Comparison of ENCODE assay signal across 22 mouse cellular contexts in the genomic region with DNA sequence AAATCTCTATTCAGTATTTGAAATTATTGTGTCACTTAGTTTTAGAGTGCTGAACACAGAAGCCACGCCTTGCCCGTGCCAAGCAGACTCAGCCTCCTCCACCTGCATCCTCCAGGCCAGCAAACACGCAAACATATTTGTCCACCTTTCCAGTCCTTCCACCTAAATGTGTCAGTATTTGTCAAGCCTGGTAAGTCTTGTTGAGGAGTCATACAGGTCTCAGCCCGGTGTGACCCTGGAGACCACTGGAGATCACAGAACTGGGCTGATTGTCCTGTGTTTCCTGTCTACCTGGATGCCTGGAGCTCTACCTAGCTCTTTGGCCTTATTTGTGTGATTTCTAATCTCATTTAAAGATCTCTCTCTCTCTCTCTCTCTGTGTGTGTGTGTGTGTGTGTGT. TPM values are rescaled to one million over a fixed set of nuclear protein-coding genes. Genes with fewer than 3 reads are reported as not detected.
A peak's percentile ranks its signal among the peaks of the same experiment; 100 is the strongest.
DNase-seq lines count a peak whose midpoint lies in the region; ATAC-seq and TF ChIP-seq lines count a peak whose summit lies in the region.
"Had no signal": no experiment of that assay in that cellular context is flagged by ENCODE, and none has a peak within 500 bp of the region (broad histone marks: within the 10 kb centered on the region; RNA-seq: fewer than 3 reads in every experiment).

No protein-coding gene starts in this region.

- H3K36me3 ChIP-seq in forebrain, embryonic 11.5 days (ENCODE audit: control insufficient read depth, insufficient read depth, low read length) = no peaks in the 10 kb centered on the region
- peaks cover 17% of the 10 kb centered on the region for H3K36me3 ChIP-seq in forebrain, embryonic 10.5 days (replicated peaks)
- no peaks in the 10 kb centered on the region for H3K36me3 ChIP-seq in heart, adult 2 months (ENCODE audit: control insufficient read depth, insufficient read depth, low read length)

- no peak for TF ChIP-seq POLR2A in heart, adult 2 months (IDR thresholded peaks at IDR 0.05; ENCODE audit: insufficient read depth, low read depth, low read length)

- TF ChIP-seq EP300 in heart, adult 2 months (IDR thresholded peaks at IDR 0.05; ENCODE audit: insufficient read depth, low read depth, low read length) = no peak

- no peak for ATAC-seq in forebrain, embryonic 11.5 days (replicated peaks; ENCODE audit: low FRiP score)
- ATAC-seq: activated CD4-positive, CD25-positive, alpha-beta regulatory T cell, adult 4 months; CD4-positive, CD25-positive, alpha-beta regulatory T cell, adult 4 months; Patski had no signal

- no peak overlapping the region for H3K4me3 ChIP-seq in forebrain, embryonic 11.5 days (ENCODE audit: low read depth, low read length)
- H3K4me3 ChIP-seq in forebrain, embryonic 10.5 days = no peak overlapping the region
- H3K4me3 ChIP-seq in heart, adult 2 months = no peak overlapping the region

- H3K4me2 ChIP-seq in forebrain, embryonic 11.5 days (ENCODE audit: low read depth, low read length, severe bottlenecking) = no peak overlapping the region

- WGBS in forebrain, embryonic 11.5 days = 91% methylated on average over 4 of the region's 4 CpGs
- WGBS in forebrain, embryonic 10.5 days = 93% methylated on average over 4 of the region's 4 CpGs
- 94% methylated on average over 4 of the region's 4 CpGs for WGBS in heart, adult 2 months

- no peaks in the 10 kb centered on the region for H3K9me3 ChIP-seq in forebrain, embryonic 11.5 days (ENCODE audit: control insufficient read depth, low read length)
- H3K9me3 ChIP-seq in forebrain, embryonic 10.5 days = no peaks in the 10 kb centered on the region
- H3K9me3 ChIP-seq: G1E had no signal

- no peak overlapping the region for H3K9ac ChIP-seq in forebrain, embryonic 11.5 days (ENCODE audit: low read length)
- no peak overlapping the region for H3K9ac ChIP-seq in heart, adult 2 months (ENCODE audit: low read depth, low read length)

- peak; percentile 29 for DNase-seq in forebrain, embryonic 11.5 days (ENCODE audit: low spot score)
- no peak for DNase-seq in forebrain, embryonic 10.5 days (ENCODE audit: extremely low spot score, low spot score)
- DNase-seq in urinary bladder, postnatal 14 days (ENCODE audit: low spot score) = peak; percentile 66
- no peak for DNase-seq in urinary bladder, adult 2 months (ENCODE audit: low spot score)
- peak; percentile 46 for DNase-seq in urinary bladder, postnatal 25 days (ENCODE audit: low spot score)
- no peak for DNase-seq in urinary bladder, postnatal 10 days (ENCODE audit: low spot score)
- peak; percentile 32 to 58 for DNase-seq in urinary bladder, postnatal 36 days (ENCODE audit: low spot score in 2 of 2)
- DNase-seq in heart, adult 2 months = no peak
- DNase-seq: adrenal gland, adult 2 months; adrenal gland, adult 8-10 months; adrenal gland, postnatal 10 days; adrenal gland, postnatal 14 days; adrenal gland, postnatal 25 days; adrenal gland, postnatal 36 days; B cell, adult 2 months; cerebellum, adult 11 months; cerebellum, adult 11-12 months had no signal

- H3K27ac ChIP-seq in forebrain, embryonic 11.5 days (ENCODE audit: low read depth, low read length) = no peak overlapping the region
- H3K27ac ChIP-seq in forebrain, embryonic 10.5 days = no peak overlapping the region
- H3K27ac ChIP-seq in heart, adult 2 months = no peak overlapping the region

- no peaks in the 10 kb centered on the region for H3K4me1 ChIP-seq in forebrain, embryonic 11.5 days (replicated peaks; ENCODE audit: control insufficient read depth, insufficient read depth, low read length)
- H3K4me1 ChIP-seq in forebrain, embryonic 10.5 days = peaks cover 7% of the 10 kb centered on the region; the same call in 1 of the 2 replicates
- H3K4me1 ChIP-seq in heart, adult 2 months (ENCODE audit: control insufficient read depth, insufficient read depth, low read length) = no peaks in the 10 kb centered on the region

- no peaks in the 10 kb centered on the region for H3K27me3 ChIP-seq in forebrain, embryonic 11.5 days (ENCODE audit: control insufficient read depth, insufficient read depth, low read length)
- no peaks in the 10 kb centered on the region for H3K27me3 ChIP-seq in forebrain, embryonic 10.5 days (ENCODE audit: poor library complexity, severe bottlenecking)
- no peaks in the 10 kb centered on the region for H3K27me3 ChIP-seq in heart, adult 2 months (ENCODE audit: control insufficient read depth, insufficient read depth, low read length)
- H3K27me3 ChIP-seq: CH12.LX, Patski had no signal

- intact Hi-C loops in heart, adult 2 months (cut with DNase I) = no loop called here

- no peaks in the 10 kb centered on the region for H3K79me2 ChIP-seq in heart, adult 2 months (replicated peaks; ENCODE audit: control insufficient read depth, insufficient read depth, low read length)

- no peak for TF ChIP-seq CTCF in heart, adult 2 months (IDR thresholded peaks at IDR 0.05)

RNA-seq across cellular contexts. Expression of gene Rab33b, which starts 16.2 kb away (rescaled TPM):
- 14.4 and 14.8 TPM in 2 replicates for polyA plus RNA-seq in forebrain, embryonic 11.5 days (2014; fragmentation: Nextera tagmentation; extraction: Ambion mirVana)
- polyA plus RNA-seq in forebrain, embryonic 10.5 days (2016; fragmentation: Nextera tagmentation; extraction: Ambion mirVana) = 13.4 and 13.5 TPM in 2 replicates
- polyA plus RNA-seq in urinary bladder, adult 2 months (2012; rRNA removed) = 29.1 and 30.2 TPM in 2 replicates
- total RNA-seq in heart, adult 2 months (2021) = 10 to 100 TPM in 1 of 2 experiments, 1 to 10 TPM in 1; 9.2 to 10.7 TPM
- 3.9 and 7.1 TPM in 2 replicates for polyA plus RNA-seq in heart, adult 2 months (2012; rRNA removed)

Comparison
In these comparisons a context has a peak if more than half of its experiments do, and no peak if none do; other contexts are left out.
1. DNase-seq: peak in forebrain, embryonic 11.5 days (single experiment), urinary bladder, postnatal 14 days (single experiment), urinary bladder, postnatal 25 days (single experiment) and urinary bladder, postnatal 36 days (2 of 2); none in forebrain, embryonic 10.5 days (single experiment), urinary bladder, adult 2 months (single experiment), urinary bladder, postnatal 10 days (single experiment) and heart, adult 2 months (0 of 2).